Mouse (Mus musculus): ENCODE measurements around the gene Selenoo.

Selenoo gene

GRCm38 (mm10) chr15:89127364-89127940, 38.6 kb downstream of the Selenoo start:
- DNase-seq: peak in 1 of 2 experiments; percentile 23

DNA sequence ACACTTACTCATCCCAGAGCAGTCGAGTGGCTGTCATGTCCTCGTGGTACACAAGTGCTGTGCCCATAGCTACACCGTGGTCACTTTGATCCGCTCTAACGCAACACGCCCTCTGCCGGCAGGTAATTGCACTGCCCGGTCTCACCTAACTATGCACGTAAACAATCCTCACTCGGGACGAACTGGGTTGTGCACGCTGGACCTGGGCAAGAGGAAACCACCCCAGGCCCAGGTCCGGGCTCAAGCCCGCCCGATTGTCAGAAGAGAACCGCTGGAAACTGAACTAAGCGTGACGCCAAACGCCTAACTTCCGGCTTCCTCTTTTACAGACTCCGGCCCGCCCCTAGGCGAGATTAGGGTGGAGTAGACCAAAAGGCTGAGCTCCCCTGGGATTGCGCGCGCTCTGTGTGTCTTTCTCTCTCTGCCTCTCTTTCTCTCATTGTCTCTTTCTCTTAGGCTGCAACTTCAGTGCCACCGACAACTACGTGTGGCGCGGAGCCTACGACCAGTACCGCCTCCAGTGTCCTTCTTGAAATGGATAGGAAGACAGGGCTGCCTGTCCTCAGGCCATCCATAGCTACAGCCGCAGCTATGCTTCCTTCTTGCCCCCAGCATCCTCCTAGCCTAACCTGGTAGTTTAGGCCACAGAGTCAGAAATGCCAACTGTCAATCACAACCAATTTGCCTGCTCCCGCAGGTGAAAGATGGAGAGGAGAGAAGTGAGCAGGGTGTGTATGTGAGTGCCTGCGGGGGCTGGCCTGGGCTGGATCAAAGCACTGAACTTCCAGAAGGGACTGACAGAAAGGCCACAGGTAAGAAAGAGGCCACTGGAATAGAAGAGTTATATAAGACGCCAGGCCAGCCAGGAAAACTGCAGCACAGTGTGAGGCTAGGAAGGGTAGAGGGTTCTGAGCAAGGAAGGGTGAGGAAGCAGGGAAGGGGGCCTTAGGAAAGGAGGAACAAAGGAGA, 39.8 kb downstream of the Selenoo start, which contains the start of gene Hdac10:
Gene Hdac10, minus strand, starts transcription at position 319 of the 969 bp plus-strand sequence.
- DNase-seq: peak; percentile 86 to 87

DNA sequence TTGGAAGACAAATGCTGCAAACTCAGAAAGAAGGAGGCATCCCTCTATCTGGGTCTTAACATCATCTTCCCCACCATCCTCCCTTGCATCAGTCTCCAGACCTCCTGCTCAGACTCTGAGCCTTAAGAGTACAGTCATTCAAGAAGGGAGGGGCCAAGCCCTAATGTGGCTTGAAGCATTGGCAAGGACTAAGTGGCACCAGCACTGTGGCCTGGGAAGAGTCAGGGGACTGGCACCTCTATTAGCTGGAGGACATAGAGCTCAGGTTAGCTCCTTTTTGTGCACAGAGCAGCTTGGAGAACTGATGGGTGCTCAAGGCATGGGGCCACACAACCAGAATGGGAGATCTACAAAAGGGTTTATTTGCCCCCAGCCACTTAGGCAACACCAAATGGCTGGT, 41.4 kb downstream of the Selenoo start:
- no peak for DNase-seq

- peak; percentile 39 to 48 for DNase-seq
These were observed 42.4 kb downstream of the Selenoo start for GRCm38 (mm10) chr15:89131316-89131715.

DNA sequence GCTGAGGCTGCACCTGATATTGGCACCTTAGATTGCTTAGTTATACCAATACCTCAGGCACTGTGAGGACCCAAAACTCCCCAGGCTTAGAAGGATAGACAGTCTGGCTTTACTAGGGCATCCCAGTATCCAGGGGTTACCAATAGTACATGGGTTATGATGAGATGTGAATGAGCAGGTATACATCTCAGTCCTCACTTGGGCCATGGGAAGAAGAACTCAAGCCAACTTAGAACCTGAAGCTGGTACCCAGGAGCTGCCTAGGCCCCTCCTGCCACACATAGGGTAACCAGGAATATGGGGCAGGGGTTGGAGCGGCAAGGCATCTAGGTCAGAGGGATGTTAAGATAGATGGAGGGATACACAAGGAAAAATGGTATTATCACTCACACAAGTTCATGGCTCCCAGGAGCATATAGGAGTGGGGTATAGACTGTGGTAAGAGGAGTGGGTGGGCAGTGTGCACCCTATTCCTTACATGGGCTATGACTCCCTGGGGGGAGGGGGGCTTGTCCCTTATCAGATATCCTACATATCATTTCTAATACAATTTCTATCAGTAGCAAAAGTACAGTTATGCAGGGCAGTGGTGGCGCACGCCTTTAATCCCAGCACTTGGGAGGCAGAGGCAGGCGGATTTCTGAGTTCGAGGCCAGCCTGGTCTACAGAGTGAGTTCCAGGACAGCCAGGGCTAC, 47.7 kb downstream of the Selenoo start:
- DNase-seq: no peak

DNA sequence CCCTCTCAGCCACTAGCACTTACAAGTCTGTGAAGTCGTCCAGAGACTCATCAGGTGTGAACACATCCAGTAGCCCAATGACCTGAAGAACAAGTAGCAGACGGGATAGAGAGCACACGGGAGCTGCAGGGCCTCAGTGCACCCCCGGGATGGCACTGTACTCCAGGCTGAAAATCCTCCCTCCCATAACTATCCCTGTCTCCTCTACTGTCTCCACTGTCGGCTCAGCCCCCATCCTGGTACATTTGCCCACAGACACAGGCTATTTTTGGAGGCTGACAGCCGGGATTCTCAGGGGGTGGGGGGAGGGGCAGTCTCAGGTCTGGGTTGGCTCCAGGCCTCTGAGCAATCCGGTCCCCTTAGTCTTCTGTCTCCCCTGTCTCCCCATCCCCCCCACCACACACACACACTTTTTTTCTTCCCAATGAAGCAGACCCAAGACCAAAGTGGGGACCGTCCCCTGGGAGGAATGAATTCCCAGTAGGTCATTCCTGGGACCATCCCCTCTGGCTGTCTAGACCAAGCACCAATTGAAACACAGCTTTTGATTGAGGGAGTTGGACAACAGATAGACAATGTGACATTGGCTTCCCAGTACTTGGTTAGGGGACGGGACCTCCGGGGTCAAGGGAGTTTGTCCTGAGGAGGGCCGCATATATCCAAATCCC, 48.6 kb downstream of the Selenoo start:
- DNase-seq: no peak

DNA sequence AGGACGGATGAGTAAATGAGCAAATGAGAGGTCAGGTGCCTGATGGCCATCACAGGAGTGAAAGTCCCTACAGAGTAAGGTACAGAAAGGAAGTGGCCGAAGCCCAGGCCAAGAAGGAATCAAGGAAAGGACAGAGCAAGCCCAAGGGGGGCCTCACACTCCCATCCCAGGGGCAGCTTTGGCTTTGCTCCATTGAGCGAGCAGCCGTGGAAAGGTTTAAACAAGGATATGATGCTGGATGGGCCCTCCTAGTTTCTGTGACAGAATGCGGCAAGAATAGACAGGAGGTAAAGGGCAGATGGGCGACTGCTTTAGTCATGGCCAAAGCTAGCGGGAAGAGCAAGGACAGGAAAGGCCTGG, 49.1 kb downstream of the Selenoo start:
- no peak for DNase-seq

DNA sequence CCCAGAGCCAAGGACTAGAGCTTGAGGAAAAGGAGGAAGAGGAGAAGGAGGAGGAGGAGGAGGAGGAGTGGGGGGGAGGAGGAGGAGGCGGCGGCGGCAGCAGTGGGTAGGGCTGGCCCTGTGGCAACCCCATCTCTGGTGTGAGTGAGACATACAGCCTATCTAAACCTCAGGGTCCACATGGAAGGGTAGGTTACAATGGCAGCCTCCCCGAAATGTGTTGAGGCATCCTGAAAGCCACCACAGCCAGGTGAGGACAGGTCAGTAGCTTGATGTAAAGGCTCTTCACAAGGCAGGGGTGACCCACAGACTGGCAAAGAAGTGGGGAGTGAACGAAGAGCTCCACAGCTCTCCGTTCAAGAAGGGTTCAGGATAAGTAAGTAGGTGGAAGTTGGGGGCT, 49.6 kb downstream of the Selenoo start:
- DNase-seq: no peak

DNA sequence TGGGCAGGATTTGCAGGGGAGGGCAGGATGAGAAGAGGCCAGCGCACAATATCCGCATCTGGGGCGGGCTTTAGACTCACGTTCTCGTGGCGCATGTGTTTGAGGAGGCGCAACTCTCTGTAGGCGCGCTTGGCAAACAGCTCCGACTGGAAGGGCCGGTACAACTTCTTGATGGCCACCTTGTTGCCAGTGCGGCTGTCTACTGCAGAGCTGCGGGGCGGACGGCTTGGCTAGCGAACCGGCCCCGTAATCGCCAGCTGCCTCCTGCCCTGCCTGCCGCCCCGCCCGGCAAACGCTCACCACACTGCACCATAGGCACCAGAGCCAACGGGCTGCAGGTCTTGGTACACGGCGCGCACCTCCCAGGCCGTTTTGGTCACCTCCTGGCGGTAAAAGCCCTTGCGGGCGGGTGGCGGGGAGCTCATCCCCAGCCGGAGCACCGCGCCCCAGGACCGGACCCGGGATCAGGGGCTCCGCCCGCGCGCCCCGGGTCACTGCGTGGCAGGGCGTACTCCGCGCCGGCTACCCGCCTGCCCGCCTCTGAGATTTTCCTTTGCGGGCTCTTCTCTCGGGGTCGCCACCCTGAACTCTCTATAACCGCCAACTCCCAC, 51.3 kb downstream of the Selenoo start:
- DNase-seq: peak; percentile 48 to 66

- DNase-seq: peak; percentile 66 to 81
These were observed 51.9 kb downstream of the Selenoo start, which contains the start of gene Mapk12 for GRCm38 (mm10) chr15:89140659-89141252. Mapk12 (minus strand) TSS chr15:89140703.

DNA sequence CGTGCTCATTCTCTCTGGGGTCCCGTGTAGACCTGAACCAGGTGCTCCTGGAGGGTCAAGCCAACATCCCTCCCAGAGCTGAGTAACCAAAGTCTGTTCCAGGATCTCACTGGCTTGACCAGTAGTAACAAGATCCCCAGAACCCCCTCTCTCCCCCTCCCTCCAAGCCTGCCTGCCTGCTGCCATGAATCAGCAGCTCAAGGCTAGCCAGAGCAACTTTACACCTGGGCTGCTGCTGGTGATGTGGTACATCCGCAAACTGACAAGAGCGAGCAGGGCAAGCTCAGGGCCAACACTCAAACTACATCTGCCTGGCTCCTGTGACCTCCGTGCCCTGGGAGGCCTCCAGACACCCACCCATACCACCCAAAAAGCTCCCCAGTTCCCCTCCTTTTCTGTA, 52.6 kb downstream of the Selenoo start:
- no peak for DNase-seq

- DNase-seq: no peak
These were observed 53.0 kb downstream of the Selenoo start for GRCm38 (mm10) chr15:89141905-89142304.

DNA sequence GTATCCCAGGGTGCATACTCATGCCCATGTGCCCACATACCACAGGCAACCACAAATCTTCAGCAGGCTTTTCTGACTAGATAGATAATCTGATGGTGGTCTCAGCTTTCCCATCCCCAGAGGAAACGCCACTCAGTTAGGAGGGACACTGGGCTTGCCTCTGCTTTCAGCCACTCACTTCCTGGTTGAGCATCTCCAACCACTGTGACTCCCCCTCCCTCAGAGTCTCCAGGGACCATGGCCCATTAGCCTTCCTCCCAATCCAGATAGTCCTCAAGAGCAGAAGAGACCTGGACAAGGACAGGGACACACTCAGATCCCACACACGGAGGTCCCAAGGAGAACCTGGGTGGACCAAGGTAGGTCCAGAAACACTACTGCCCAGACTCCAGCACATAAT, 54.2 kb downstream of the Selenoo start:
- DNase-seq: no peak

DNA sequence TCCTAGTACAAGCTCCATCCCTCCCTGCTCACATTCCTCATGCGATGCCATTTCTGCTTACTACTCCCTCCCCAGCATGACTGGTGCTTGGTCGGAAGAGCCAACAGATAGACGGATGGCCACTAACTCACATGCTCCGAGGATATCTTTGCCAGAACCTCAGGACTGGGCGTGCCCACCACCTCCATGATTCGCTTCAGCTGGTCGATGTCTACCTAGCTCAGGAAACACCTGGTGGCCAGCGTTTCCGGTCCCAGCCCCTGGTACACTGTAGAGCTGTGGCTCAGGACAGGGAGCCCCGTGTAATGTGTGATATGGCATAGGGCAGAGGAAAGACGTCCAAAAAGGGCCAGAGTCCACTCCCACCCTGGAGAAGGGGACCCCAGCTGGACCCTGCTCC, 56.1 kb downstream of the Selenoo start:
- no peak for DNase-seq

DNA sequence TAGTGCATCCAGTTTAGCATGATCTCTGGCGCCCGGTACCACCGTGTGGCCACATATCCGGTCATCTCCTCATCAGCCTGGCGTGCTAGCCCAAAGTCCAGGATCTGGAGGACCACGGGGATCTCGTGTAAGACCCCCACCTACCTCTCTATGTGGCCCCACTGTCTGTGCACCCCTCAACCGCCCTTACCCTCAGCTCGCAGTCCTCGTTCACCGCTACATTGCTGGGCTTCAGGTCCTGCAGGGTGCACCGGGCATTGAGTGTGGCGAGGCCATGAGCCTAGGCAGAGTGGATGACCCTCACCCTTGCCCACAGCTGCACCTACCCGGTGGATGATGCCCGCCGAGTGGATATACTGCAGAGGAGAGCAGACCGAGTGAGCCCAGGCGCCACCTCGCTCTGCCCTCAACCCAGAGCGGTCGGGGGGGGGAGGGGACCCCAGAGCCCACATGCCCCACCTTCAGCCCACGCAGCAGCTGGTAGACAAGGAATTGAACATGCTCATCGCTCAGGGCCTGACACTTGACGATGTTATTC, 57.0 kb downstream of the Selenoo start:
- DNase-seq: no peak

DNA sequence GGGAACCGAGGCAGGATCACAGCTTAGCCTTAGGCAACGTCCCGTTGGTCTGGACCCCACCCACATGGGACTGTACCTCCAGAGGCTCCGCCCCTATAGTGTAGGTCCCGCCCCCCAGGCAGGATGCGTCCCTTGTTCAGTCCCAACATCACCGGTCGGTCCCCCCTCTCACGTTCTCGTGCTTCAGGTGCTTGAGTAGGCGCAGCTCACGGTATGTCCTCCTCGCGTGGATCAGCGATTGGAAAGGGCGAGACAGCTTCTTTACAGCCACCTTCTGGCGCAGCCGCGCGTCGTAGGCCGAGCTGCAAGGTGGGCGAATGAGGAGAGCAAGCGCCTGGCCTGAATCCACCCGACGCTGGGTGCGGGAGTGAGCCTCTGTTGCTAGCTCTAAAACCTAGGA, 57.7 kb downstream of the Selenoo start:
- peak; percentile 62 to 66 for DNase-seq

DNA sequence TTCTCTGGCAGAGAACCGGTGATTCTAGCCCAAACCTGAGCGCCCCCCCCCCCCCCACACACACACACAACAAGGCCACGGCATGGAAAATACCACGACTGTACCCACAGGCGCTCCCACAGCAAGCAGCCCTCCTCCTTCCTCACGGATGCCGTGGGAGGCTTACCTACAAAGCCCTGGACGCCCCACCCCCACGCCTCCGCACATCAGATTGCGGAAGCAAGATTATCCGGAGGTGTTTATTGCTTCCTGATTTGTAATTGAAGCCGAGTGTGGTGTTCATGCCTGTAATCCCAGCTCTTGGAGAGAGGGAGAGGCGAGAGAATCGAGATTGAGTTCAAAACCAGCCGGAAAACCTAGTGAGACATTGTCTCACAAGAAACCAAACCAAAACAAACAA, 58.1 kb downstream of the Selenoo start:
- no peak for DNase-seq

- DNase-seq: no peak
These were observed 58.6 kb downstream of the Selenoo start for GRCm38 (mm10) chr15:89147456-89147855.

DNA sequence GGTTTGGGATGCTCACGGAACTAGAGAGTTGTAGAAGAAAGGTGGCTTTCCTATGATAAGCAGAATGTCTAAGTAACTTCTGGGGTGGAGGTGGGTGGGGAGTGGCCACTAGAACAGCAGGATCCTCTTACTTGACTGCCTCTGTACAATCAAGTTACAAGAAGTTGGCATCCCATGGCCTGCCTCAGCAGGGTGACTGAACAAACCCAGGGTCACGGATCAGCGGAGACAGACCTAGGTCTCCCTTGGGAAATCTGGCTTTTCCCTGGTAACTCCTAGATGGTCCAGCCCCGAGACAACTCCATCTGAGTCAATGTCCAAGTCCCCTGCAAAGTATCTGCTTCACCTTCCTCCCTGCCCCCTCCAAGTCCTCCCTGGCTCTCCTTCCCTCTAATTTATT, 59.0 kb downstream of the Selenoo start:
- no peak for DNase-seq

DNA sequence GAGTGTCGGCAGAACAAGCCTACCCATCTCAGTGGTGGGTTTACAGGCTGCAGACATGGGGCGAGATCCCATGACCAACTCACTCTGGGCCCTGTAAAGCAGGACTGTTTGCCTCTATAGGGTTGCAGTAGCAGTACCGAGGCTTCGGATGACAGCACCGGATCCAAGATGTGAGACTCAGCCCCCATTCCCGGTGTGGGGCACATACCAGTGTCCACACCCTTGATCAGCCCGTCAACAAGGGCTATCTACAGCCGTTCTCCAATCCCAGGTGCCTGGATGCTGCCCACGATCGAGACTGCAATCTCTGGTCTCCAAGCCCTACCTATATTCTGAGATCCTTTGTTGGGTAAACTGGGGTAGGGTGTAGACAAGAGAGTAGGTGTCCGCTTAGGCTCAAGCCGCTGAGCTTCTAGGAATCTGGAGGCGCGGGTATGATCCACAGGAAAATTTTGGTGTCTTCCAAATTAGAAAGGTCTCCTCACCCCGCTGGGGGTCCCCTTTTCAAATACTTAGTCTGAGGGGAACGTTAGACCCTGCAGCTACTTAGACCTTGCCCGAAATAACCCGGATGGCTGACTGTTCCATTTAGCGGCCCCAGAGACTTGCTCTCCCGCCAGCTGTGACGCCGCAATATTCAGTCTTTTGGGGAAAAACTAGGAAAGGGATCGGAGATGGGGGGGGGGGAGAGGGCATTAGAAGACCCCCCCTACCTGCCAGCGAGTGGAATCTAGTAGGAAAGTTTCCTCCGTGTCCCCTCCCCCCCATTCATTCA, 59.8 kb downstream of the Selenoo start:
- no peak for DNase-seq

Measured in lung, postnatal 4 days (tissue).